Mouse (Mus musculus): ENCODE results near the gene Pard3b. TPM values are rescaled to one million over a fixed set of nuclear protein-coding genes. Genes with fewer than 3 reads are reported as not detected.

The Pard3b gene
- total RNA-seq, 1 experiment from 2014 or later = 0.57 TPM

- no peak for ATAC-seq (replicated peaks; ENCODE audit: insufficient number of reproducible peaks, low FRiP score, low TSS enrichment, poor library complexity, severe bottlenecking)
These were observed 544.0 kb downstream of the Pard3b start for GRCm38 (mm10) chr1:62182634-62183033.

GRCm38 (mm10) chr1:62190786-62191185, 552.2 kb downstream of the Pard3b start:
- ATAC-seq (replicated peaks; ENCODE audit: insufficient number of reproducible peaks, low FRiP score, low TSS enrichment, poor library complexity, severe bottlenecking) = no peak

DNA sequence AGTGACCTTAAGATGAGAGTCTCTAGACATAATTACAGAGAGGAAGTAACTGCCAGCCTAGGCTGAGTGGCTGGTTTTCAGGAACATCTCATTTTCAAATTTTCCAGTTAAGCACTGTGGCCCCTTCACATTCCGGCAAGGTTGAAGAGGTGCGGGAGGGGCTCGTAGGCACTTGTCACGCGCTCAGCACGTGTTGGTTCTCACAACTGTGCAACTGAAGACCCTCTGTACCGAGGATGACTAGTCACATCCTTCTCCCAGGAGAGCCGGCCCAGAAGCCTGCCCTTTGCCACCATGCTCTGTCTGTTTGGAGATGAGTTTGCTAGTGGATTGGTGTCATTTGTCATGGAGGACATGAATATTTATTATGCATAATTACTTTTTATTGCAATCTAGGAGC, 558.9 kb downstream of the Pard3b start:
- ATAC-seq (replicated peaks; ENCODE audit: insufficient number of reproducible peaks, low FRiP score, low TSS enrichment, poor library complexity, severe bottlenecking) = no peak

- ATAC-seq (replicated peaks; ENCODE audit: insufficient number of reproducible peaks, low FRiP score, low TSS enrichment, poor library complexity, severe bottlenecking) = no peak
These were observed 562.3 kb downstream of the Pard3b start for GRCm38 (mm10) chr1:62200919-62201318.

GRCm38 (mm10) chr1:62201686-62202257, 563.1 kb downstream of the Pard3b start:
- no peak for ATAC-seq (replicated peaks; ENCODE audit: insufficient number of reproducible peaks, low FRiP score, low TSS enrichment, poor library complexity, severe bottlenecking)

GRCm38 (mm10) chr1:62213285-62213684, 574.7 kb downstream of the Pard3b start:
- ATAC-seq (replicated peaks; ENCODE audit: insufficient number of reproducible peaks, low FRiP score, low TSS enrichment, poor library complexity, severe bottlenecking) = no peak

DNA sequence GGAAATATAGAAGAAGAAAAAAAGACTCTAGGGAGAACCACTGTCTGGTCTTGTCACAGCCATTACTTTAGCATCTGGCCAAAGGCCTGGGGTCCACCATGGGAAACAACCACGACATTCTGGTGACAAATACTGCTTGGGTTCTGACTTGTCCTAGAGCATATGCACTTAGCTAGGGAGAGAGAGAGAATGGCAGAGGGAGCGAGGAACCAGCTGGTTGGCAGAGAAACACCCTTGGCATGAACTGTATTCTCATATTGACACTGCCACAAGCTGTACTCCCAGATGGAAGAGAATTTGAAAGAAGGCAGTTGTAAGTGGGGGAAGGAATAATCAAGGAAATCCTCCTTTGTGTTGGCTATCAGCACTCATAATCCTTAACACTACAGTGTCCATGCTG, 577.2 kb downstream of the Pard3b start:
- no peak for ATAC-seq (replicated peaks; ENCODE audit: insufficient number of reproducible peaks, low FRiP score, low TSS enrichment, poor library complexity, severe bottlenecking)

GRCm38 (mm10) chr1:62216568-62216967, 577.9 kb downstream of the Pard3b start:
- ATAC-seq (replicated peaks; ENCODE audit: insufficient number of reproducible peaks, low FRiP score, low TSS enrichment, poor library complexity, severe bottlenecking) = no peak

- no peak for ATAC-seq (replicated peaks; ENCODE audit: insufficient number of reproducible peaks, low FRiP score, low TSS enrichment, poor library complexity, severe bottlenecking)
These were observed 590.5 kb downstream of the Pard3b start for GRCm38 (mm10) chr1:62229129-62229528.

- no peak for ATAC-seq (replicated peaks; ENCODE audit: insufficient number of reproducible peaks, low FRiP score, low TSS enrichment, poor library complexity, severe bottlenecking)
These were observed 595.4 kb downstream of the Pard3b start for GRCm38 (mm10) chr1:62234039-62234438.

GRCm38 (mm10) chr1:62235121-62235520, 596.5 kb downstream of the Pard3b start:
- ATAC-seq (replicated peaks; ENCODE audit: insufficient number of reproducible peaks, low FRiP score, low TSS enrichment, poor library complexity, severe bottlenecking) = no peak

DNA sequence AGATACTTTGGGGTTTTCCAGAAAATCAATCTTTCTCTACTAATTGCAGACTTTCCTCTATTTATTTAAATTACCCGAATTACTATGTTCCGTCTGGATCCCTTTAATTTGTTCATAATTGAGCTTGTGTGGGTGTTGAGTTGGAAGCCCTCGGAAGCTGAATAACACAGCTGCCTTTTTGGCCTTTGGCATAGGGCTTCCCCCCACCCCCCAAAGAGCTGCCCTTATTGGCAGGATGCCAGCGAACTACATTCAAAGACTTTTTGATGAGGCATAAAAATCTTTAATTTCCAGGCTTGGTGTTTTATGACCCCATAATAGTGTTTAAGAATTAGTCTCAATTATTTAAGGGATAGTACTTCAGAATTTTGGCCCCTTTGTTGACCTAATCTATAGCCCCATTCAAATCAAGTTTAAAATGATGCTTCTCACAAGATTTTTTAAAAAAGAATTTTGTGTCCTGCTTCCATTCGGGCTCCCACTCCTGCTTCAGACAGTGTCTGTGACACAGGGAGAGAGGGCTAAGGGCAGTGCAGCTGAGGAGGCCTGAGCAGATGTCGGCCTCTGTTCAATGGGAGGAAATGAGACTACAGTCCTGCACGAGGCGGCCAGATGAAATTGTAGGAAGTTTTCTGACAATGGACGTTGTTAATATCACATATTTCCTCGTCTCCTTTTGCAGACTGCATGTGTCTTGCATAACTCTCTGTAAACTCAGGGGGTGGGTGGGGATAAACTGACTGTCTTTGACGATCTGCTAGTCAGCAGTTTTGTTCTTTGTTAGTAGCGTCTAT, 605.8 kb downstream of the Pard3b start:
- ATAC-seq (replicated peaks; ENCODE audit: insufficient number of reproducible peaks, low FRiP score, low TSS enrichment, poor library complexity, severe bottlenecking) = no peak

- no peak for ATAC-seq (replicated peaks; ENCODE audit: insufficient number of reproducible peaks, low FRiP score, low TSS enrichment, poor library complexity, severe bottlenecking)
These were observed 613.8 kb downstream of the Pard3b start for GRCm38 (mm10) chr1:62252432-62252831.

GRCm38 (mm10) chr1:62254316-62254715, 615.7 kb downstream of the Pard3b start:
- no peak for ATAC-seq (replicated peaks; ENCODE audit: insufficient number of reproducible peaks, low FRiP score, low TSS enrichment, poor library complexity, severe bottlenecking)

DNA sequence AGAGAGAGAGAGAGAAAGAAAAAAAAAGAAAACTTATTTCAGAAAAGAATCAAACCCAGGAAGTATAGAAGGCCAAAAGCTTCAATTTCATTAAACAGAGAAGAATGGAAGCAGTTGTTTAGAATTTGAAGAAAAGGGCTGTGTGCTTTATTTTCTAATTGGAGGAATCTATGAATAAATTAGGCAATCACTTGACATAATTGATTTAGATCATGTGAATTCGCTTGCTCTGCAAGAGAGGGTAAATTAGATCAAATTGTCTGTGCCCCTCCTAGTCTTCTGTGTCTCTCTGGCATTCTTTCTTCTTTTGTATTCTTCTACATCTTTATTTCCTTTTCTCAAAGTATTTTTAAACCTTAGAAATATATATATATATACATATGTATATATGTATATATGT, 616.3 kb downstream of the Pard3b start:
- ATAC-seq (replicated peaks; ENCODE audit: insufficient number of reproducible peaks, low FRiP score, low TSS enrichment, poor library complexity, severe bottlenecking) = no peak

DNA sequence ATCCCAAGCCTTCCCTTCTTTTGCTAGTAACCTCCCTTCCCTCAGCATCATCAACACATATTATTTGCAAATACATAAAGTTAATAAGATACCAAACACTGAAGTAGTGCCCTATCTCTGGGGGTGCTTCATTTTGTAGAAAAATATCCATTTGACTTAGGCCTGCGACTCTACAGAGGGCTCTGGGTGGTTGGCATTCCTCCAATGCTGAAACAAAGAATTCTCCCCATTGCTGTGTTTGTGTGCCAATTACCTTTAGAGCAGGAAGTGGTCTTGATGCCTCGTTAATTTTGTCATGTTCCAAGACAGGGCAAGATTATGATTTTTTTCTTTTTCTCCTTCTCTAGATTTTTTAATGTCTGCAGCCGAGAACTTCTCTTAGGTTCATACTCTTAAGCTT, 637.8 kb downstream of the Pard3b start:
- ATAC-seq (replicated peaks; ENCODE audit: insufficient number of reproducible peaks, low FRiP score, low TSS enrichment, poor library complexity, severe bottlenecking) = no peak

DNA sequence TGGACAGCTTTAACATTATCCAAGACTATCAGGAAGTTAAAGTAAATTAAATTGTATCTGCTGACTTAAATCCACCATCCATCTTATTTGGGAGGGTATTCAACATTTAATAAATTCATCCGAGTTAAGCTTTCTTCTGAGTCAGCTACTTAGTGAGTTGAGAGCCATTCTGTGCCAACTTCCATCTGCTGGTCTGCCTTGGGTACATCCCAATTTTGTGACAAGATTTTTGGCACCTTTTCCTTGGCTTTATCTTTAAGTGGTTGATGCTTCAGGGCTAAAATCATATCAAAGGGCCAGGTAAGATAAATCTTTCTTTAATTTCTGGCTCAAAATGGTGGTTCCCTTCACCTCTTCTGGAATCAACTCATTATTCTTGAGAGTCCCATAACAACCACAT, 640.0 kb downstream of the Pard3b start:
- no peak for ATAC-seq (replicated peaks; ENCODE audit: insufficient number of reproducible peaks, low FRiP score, low TSS enrichment, poor library complexity, severe bottlenecking)

DNA sequence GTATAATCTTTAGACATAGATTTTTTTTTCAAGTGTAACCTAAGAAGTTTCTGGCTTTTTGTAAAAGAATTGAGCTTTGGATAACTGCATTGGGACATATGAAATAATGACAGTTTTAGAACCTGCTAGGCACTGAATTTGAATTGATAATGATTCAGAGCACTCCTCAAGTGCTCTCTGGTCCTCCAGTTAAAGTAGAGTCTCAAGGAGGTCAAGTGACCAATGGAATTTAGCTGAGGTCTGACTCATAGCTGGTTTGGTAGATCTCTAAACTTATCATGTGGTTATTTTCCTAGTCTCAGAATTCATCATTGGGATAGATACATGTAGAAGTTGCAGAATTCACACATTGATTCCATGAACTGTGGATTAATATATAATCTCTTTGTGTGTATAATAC, 642.0 kb downstream of the Pard3b start:
- ATAC-seq (replicated peaks; ENCODE audit: insufficient number of reproducible peaks, low FRiP score, low TSS enrichment, poor library complexity, severe bottlenecking) = no peak

- 0 out of 2 replicates have a peak, but pooled peaks have one; percentile 27 for ATAC-seq (replicated peaks; ENCODE audit: insufficient number of reproducible peaks, low FRiP score, low TSS enrichment, poor library complexity, severe bottlenecking)
These were observed 644.2 kb downstream of the Pard3b start for GRCm38 (mm10) chr1:62282835-62283234.

GRCm38 (mm10) chr1:62283624-62284023, 645.0 kb downstream of the Pard3b start:
- ATAC-seq (replicated peaks; ENCODE audit: insufficient number of reproducible peaks, low FRiP score, low TSS enrichment, poor library complexity, severe bottlenecking) = peak; percentile 80

All from monocyte, adult 5-6 weeks (primary cell).